Mouse (Mus musculus) limb, embryonic 13.5 days (tissue): ENCODE measurements around the gene Grap2. TPM values are rescaled to one million over a fixed set of nuclear protein-coding genes. Genes with fewer than 3 reads are reported as not detected.

Source experiments
- ATAC-seq: fragments of 200-750 bp; cut with Nextera tagmentation; 2 replicates; pipeline ENCODE4 v1.8.0; 2017; ENCODE audit warnings: low read depth, moderate number of reproducible peaks, moderate TSS enrichment; ENCODE audit not compliant: low FRiP score
- H3K27ac ChIP-seq: fragments of 300-500 bp; sonication (generic); 2 replicates; pipeline ENCODE4 v1.5.1; 2015; ENCODE audit warnings: inconsistent platforms, mild to moderate bottlenecking, moderate library complexity
- H3K27me3 ChIP-seq: fragments of 300-500 bp; sonication (generic); 2 replicates; pipeline ENCODE4 v1.6.1; 2015; ENCODE audit warnings: mild to moderate bottlenecking, inconsistent platforms
- H3K36me3 ChIP-seq: fragments of 300-500 bp; sonication (generic); 2 replicates; pipeline ENCODE4 v1.6.1; 2015; ENCODE audit warnings: inconsistent platforms, mild to moderate bottlenecking, moderate library complexity
- H3K4me1 ChIP-seq: fragments of 300-500 bp; sonication (generic); 2 replicates; pipeline ENCODE4 v1.6.1; 2015; ENCODE audit warnings: inconsistent platforms
- H3K4me2 ChIP-seq: fragments of 300-500 bp; sonication (generic); replicated peaks from 2 replicates; pipeline ENCODE4 v1.6.1; 2015; ENCODE audit warnings: inconsistent platforms, mild to moderate bottlenecking, moderate library complexity
- H3K4me3 ChIP-seq: fragments of 300-500 bp; sonication (generic); 2 replicates; pipeline ENCODE4 v1.5.1; 2015; ENCODE audit warnings: moderate library complexity, mild to moderate bottlenecking, inconsistent platforms
- H3K9ac ChIP-seq: fragments of 300-500 bp; sonication (generic); 2 replicates; pipeline ENCODE4 v1.6.1; 2015; ENCODE audit warnings: mild to moderate bottlenecking, inconsistent platforms
- H3K9me3 ChIP-seq: fragments of 300-500 bp; sonication (generic); 2 replicates; pipeline ENCODE4 v1.6.1; 2016; ENCODE audit warnings: inconsistent platforms
- WGBS: fragments of 180-500 bp; shearing (Covaris S2); methylation state at CpG from one replicate; pipeline ENCODE4 v1.1.7; 2015; 5-methylcytosine and 5-hydroxymethylcytosine counted together
- polyA plus RNA-seq: library from polyadenylated mRNA; unstranded; fragments of >200 nt; fragmentation: Nextera tagmentation; extraction: Ambion mirVana; gene quantifications from 2 replicates; pipeline ENCODE4 v1.2.1, GENCODE M21; 2015

Grap2 gene
- polyA plus RNA-seq, 1 experiment from 2014 or later: 0.93 TPM

- H3K36me3 ChIP-seq: no peaks in the 10 kb centered on the region
- no peak overlapping the region for H3K4me3 ChIP-seq
- no peak for ATAC-seq
- 73% methylated on average over 8 of the region's 8 CpGs for WGBS
- H3K4me2 ChIP-seq: no peak overlapping the region
- H3K27me3 ChIP-seq: no peaks in the 10 kb centered on the region
- no peak overlapping the region for H3K9ac ChIP-seq
- H3K27ac ChIP-seq: no peak overlapping the region
- no peaks in the 10 kb centered on the region for H3K9me3 ChIP-seq
- peaks cover 3% of the 10 kb centered on the region; the same call in 1 of the 2 replicates for H3K4me1 ChIP-seq
Observed at GRCm38 (mm10) chr15:80653865-80654264, 81.5 kb downstream of the Grap2 start.

DNA sequence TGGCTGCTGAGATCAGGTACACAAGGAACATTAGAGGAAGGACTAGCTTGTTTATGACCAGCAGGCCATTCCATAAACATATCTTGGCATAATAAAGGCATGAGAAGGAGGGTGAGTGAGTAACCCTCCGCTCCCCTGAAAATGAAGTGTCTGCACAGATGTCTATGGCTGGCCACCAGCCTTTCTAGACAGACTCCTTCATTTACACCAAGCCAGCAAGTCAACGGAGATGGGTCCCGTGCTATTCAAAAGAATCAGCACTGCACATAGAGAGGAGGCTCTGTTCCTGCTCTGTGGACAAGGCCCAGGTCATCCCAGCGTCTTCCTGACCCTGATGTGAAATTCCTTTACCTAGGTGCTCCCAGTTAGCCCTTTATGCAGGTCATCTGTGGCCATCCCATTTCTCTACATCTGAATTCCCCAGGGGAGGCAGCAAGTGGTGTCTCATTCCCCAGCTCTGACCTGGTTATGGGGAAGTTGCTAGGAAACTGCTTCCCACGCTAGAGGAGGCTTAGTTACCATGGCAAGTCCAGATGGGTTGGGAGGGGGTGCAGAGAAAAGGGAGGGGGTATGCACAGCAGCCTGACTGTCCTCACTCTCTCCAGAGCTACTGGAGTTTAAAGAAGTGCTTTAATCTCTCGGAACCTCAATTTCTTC, 86.5 kb downstream of the Grap2 start:
- H3K27me3 ChIP-seq: no peaks in the 10 kb centered on the region
- WGBS: 64% methylated on average over 6 of the region's 6 CpGs

DNA sequence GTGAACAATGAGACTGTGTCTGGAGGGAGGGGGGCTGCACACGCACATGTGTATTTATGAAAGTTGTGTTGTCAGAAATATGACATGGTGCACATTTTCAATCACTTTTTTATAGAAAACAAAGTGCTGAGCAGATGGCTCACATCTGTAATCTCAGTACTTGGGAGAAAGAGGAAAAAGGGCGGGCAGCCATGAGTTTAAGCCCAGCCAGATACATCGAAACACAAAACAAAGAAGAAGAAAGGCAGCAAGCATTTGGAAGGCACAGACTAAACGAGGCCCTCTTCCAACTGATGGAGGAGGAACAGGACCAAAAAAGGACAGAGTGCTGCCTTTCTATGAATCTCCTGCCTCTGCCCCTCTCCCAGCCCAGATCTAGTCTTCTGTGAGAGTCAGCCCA, 88.6 kb downstream of the Grap2 start:
- Histone ChIP-seq H3K4me2 (no peak overlapping the region), H3K4me1 (0 out of 2 replicates have a peak, but pooled peaks cover 3% of the 10 kb centered on the region), H3K27me3 (no peaks in the 10 kb centered on the region), H3K9ac (no peak overlapping the region), H3K9me3 (no peaks in the 10 kb centered on the region), H3K4me3 (no peak overlapping the region), H3K36me3 (no peaks in the 10 kb centered on the region), H3K27ac (no peak overlapping the region)
- ATAC-seq: no peak
- 73% methylated on average over 4 of the region's 4 CpGs for WGBS

More for the DNA sequence above, 86.5 kb downstream of the Grap2 start:
- Histone ChIP-seq H3K9me3 (no peaks in the 10 kb centered on the region), H3K4me3 (no peak overlapping the region), H3K36me3 (no peaks in the 10 kb centered on the region), H3K27ac (no peak overlapping the region), H3K4me2 (no peak overlapping the region), H3K4me1 (0 out of 2 replicates have a peak, but pooled peaks cover 3% of the 10 kb centered on the region), H3K9ac (no peak overlapping the region)
- ATAC-seq: no peak

GRCm38 (mm10) chr15:80664444-80664843, 92.0 kb downstream of the Grap2 start:
- H3K27ac ChIP-seq: no peak overlapping the region
- no peak overlapping the region for H3K9ac ChIP-seq
- no peaks in the 10 kb centered on the region for H3K4me1 ChIP-seq
- ATAC-seq: no peak
- WGBS: 62% methylated on average over 4 of the region's 4 CpGs
- H3K4me2 ChIP-seq: no peak overlapping the region
- peaks cover 6% of the 10 kb centered on the region; the same call in 1 of the 2 replicates for H3K9me3 ChIP-seq
- no peaks in the 10 kb centered on the region for H3K36me3 ChIP-seq
- no peak overlapping the region for H3K4me3 ChIP-seq
- H3K27me3 ChIP-seq: peaks cover 6% of the 10 kb centered on the region

DNA sequence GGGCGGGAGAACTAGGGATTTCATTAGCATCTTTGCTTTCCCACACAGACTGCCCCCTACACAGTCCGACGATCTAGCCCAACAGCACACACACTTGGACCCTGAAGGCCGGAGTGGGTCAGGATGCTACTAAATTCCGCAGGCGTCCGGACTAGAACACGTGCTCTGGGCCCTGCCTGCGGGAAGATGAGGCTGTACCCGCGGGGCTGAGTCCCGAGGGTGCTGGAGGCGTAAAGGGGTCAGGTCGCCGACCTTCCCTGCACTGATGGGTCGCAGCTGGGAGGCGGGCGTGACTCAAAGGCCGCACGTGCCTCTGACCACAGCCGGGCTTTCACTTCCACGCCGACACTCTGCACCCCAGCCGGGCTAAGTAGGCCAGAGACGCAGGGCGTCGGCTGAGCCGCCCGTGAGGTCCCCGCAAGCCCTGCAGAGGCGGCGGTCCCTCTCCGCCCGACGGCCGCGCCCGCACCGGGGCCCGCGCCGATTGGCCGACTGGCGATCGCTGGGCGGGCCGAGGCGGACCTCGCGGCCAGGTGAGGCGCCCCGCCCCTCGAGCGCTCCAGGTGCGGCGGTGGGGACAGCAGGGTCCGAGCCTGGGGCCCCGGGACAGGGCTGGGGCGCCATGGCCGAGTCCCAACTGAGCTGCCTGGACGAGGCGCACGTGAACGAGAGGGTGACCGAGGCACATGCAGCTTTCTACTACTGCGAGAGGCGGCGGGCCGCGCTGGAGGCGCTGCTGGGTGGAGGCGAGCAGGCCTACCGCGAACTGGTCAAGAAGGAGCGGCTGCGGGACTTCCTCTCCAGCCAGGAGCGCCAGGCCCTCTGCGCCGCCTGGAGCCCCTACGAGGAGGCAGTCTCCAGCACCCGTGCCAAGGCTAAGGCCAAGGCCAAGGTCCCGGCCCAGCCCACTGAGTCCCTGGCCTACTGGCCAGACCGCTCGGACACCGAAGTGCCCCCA, 99.2 kb downstream of the Grap2 start, which contains the start of gene Fam83f:
Gene Fam83f, plus strand, starts transcription at position 553 of the 958 bp plus-strand sequence.
- peaks cover 60% of the 10 kb centered on the region for H3K27me3 ChIP-seq
- H3K4me1 ChIP-seq: peaks cover 9% of the 10 kb centered on the region
- peak within 1 kb of the TSS; percentile 79 for H3K4me2 ChIP-seq
- no peak within 1 kb of the TSS for H3K27ac ChIP-seq
- H3K9ac ChIP-seq: peak within 1 kb of the TSS; percentile 63
- no peaks in the 10 kb centered on the region for H3K36me3 ChIP-seq
- no peak for ATAC-seq
- 4% methylated on average over 84 of the region's 85 CpGs for WGBS
- H3K4me3 ChIP-seq: peak within 1 kb of the TSS; percentile 47
- peaks cover 6% of the 10 kb centered on the region; the same call in 1 of the 2 replicates for H3K9me3 ChIP-seq

GRCm38 (mm10) chr15:80672810-80673209, 100.4 kb downstream of the Grap2 start:
- ATAC-seq: no peak
- Histone ChIP-seq H3K4me2 (no peak overlapping the region), H3K9me3 (no peaks in the 10 kb centered on the region), H3K4me1 (peaks cover 9% of the 10 kb centered on the region), H3K9ac (no peak overlapping the region), H3K4me3 (no peak overlapping the region), H3K27ac (no peak overlapping the region), H3K27me3 (peaks cover 60% of the 10 kb centered on the region), H3K36me3 (no peaks in the 10 kb centered on the region)
- WGBS: 45% methylated on average over 2 of the region's 2 CpGs

GRCm38 (mm10) chr15:80673337-80674095, 101.1 kb downstream of the Grap2 start:
- H3K36me3 ChIP-seq: no peaks in the 10 kb centered on the region
- no peak overlapping the region for H3K27ac ChIP-seq
- no peak overlapping the region for H3K4me2 ChIP-seq
- no peak for ATAC-seq
- no peak overlapping the region for H3K4me3 ChIP-seq
- no peak overlapping the region for H3K9ac ChIP-seq
- WGBS: 72% methylated on average over 4 of the region's 4 CpGs
- H3K9me3 ChIP-seq: no peaks in the 10 kb centered on the region
- peaks cover 9% of the 10 kb centered on the region for H3K4me1 ChIP-seq
- peaks cover 60% of the 10 kb centered on the region for H3K27me3 ChIP-seq

- Histone ChIP-seq H3K4me1 (peaks cover 18% of the 10 kb centered on the region), H3K27me3 (peaks cover 51% of the 10 kb centered on the region), H3K9ac (no peak overlapping the region), H3K27ac (no peak overlapping the region), H3K36me3 (no peaks in the 10 kb centered on the region), H3K4me2 (no peak overlapping the region), H3K4me3 (no peak overlapping the region), H3K9me3 (no peaks in the 10 kb centered on the region)
- 78% methylated on average over 6 of the region's 6 CpGs for WGBS
- no peak for ATAC-seq
Observed at GRCm38 (mm10) chr15:80674700-80675099, 102.3 kb downstream of the Grap2 start.

- Histone ChIP-seq H3K9me3 (no peaks in the 10 kb centered on the region), H3K36me3 (no peaks in the 10 kb centered on the region), H3K27ac (peak overlapping the region; percentile 73; the same call in 1 of the 2 replicates), H3K4me1 (peaks cover 31% of the 10 kb centered on the region), H3K27me3 (peaks cover 6% of the 10 kb centered on the region), H3K4me2 (peak overlapping the region; percentile 34), H3K4me3 (no peak overlapping the region), H3K9ac (peak overlapping the region; percentile 35; the same call in 1 of the 2 replicates)
- ATAC-seq: peak; percentile 64; the same call in 1 of the 2 replicates
- WGBS: 49% methylated on average over 8 of the region's 8 CpGs
Observed at GRCm38 (mm10) chr15:80679515-80680215, 107.3 kb downstream of the Grap2 start.

- Histone ChIP-seq H3K4me1 (peaks cover 31% of the 10 kb centered on the region), H3K4me3 (no peak overlapping the region), H3K9me3 (no peaks in the 10 kb centered on the region), H3K27ac (no peak overlapping the region), H3K4me2 (no peak overlapping the region), H3K9ac (no peak overlapping the region), H3K27me3 (peaks cover 3% of the 10 kb centered on the region; the same call in 1 of the 2 replicates), H3K36me3 (no peaks in the 10 kb centered on the region)
- 64% methylated on average over 7 of the region's 7 CpGs for WGBS
- peak; percentile 48; the same call in 1 of the 2 replicates for ATAC-seq
Observed at GRCm38 (mm10) chr15:80680347-80681030, 108.1 kb downstream of the Grap2 start.

DNA sequence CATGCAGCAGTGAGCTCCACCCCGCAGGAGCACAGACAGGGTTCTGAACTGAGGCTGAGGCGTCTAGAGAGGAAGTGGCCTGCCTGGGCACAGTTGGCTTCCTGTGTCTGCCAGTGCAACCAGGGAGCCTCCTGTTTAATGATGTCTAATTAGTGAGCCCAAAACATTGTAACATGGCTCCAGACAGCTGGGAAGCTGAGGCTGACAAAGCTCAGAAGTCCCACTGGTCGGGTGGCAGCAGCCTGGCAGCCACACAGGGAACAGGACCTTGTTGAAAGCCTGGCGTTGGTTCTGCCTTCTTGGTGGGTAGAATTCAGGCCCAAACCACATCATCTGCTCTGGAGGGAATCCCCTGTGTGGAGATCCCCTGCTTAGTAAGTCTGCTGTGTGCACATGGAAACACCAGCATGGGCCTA, 109.1 kb downstream of the Grap2 start:
- Histone ChIP-seq H3K36me3 (no peaks in the 10 kb centered on the region), H3K4me1 (peaks cover 31% of the 10 kb centered on the region), H3K9me3 (no peaks in the 10 kb centered on the region), H3K27me3 (0 out of 2 replicates have a peak, but pooled peaks cover 4% of the 10 kb centered on the region), H3K4me2 (no peak overlapping the region), H3K9ac (no peak overlapping the region), H3K4me3 (no peak overlapping the region), H3K27ac (no peak overlapping the region)
- WGBS: 42% methylated on average over 4 of the region's 4 CpGs
- ATAC-seq: no peak
